In the genomic region with DNA sequence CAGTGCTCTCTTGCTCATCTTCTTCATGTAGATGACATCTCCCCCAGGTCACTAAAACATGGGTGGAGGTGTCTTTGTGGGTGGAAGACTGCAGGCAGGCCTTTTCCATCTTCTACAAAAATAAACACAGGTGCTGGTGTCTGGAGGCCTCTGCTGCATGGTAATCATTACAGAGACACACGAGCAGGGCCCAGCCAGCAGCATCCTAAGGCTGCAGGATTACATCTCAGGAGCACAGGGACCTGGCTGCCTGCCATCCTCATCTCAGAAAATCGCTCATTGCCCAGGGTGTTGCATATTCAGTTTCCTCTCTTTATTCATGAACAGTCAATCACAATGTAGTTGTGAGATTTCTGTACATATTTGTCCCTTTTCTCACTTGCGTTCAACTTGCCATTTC, we compare ENCODE assay signal across 15 mouse cellular contexts. TPM values are rescaled to one million over a fixed set of nuclear protein-coding genes. Genes with fewer than 3 reads are reported as not detected.
DNase-seq lines count a peak whose midpoint lies in the region; ATAC-seq and TF ChIP-seq lines count a peak whose summit lies in the region.
"Had no signal": no experiment of that assay in that cellular context is flagged by ENCODE, and none has a peak within 500 bp of the region (broad histone marks: within the 10 kb centered on the region; RNA-seq: fewer than 3 reads in every experiment).

No protein-coding gene starts in this region.

- ATAC-seq in embryonic facial prominence, embryonic 12.5 days (ENCODE audit: insufficient number of reproducible peaks, insufficient read depth, low FRiP score, low TSS enrichment) = peak; percentile 35; the same call in 1 of the 2 replicates
- no peak for ATAC-seq in midbrain, postnatal 0 days (ENCODE audit: low FRiP score)
- ATAC-seq: CD4-positive, CD25-positive, alpha-beta regulatory T cell, adult 4 months; liver, embryonic 12.5 days had no signal

- WGBS in embryonic facial prominence, embryonic 12.5 days = 35% methylated on average over 3 of the region's 3 CpGs
- WGBS in midbrain, postnatal 0 days = 47% methylated on average over 3 of the region's 3 CpGs

- no peak overlapping the region for H3K9ac ChIP-seq in embryonic facial prominence, embryonic 12.5 days
- no peak overlapping the region for H3K9ac ChIP-seq in midbrain, postnatal 0 days (replicated peaks; ENCODE audit: low read length, poor library complexity, severe bottlenecking)
- H3K9ac ChIP-seq: liver, embryonic 12.5 days had no signal

- H3K36me3 ChIP-seq in embryonic facial prominence, embryonic 12.5 days = no peaks in the 10 kb centered on the region
- H3K36me3 ChIP-seq in midbrain, postnatal 0 days (ENCODE audit: insufficient read depth, low read length) = no peaks in the 10 kb centered on the region
- H3K36me3 ChIP-seq: liver, embryonic 12.5 days had no signal

- TF ChIP-seq CTCF in midbrain, postnatal 0 days (IDR thresholded peaks at IDR 0.05) = no peak

- peak; percentile 7 for DNase-seq in gastrocnemius, postnatal 10 days
- DNase-seq in gastrocnemius, adult 8-10 months (ENCODE audit: low spot score in 2 of 2) = no peak
- peak; percentile 30 to 33 for DNase-seq in left cerebral cortex, adult 18-20 months (ENCODE audit: low spot score in 2 of 2)
- no peak for DNase-seq in left cerebral cortex, adult 8-10 months (ENCODE audit: low spot score in 2 of 2)
- DNase-seq in midbrain, postnatal 0 days (ENCODE audit: low spot score) = peak; percentile 21
- DNase-seq in heart, postnatal 10 days = no peak
- no peak for DNase-seq in adrenal gland, adult (ENCODE audit: inconsistent age in 2 of 2, low spot score in 1 of 2)
- DNase-seq: adrenal gland, postnatal 10 days; cerebellum, adult 18-20 months; gastrocnemius, postnatal 25 days; lung, postnatal 36 days; thymus, postnatal 36 days had no signal

- intact Hi-C loops in heart, postnatal 10 days (cut with DNase I) = no loop called here

- H3K4me3 ChIP-seq in embryonic facial prominence, embryonic 12.5 days = no peak overlapping the region
- H3K4me3 ChIP-seq in midbrain, postnatal 0 days (ENCODE audit: low read depth, low read length) = no peak overlapping the region
- H3K4me3 ChIP-seq: liver, embryonic 12.5 days had no signal

- no peaks in the 10 kb centered on the region; the same call in 1 of the 2 replicates for H3K4me1 ChIP-seq in embryonic facial prominence, embryonic 12.5 days
- no peaks in the 10 kb centered on the region for H3K4me1 ChIP-seq in midbrain, postnatal 0 days (ENCODE audit: insufficient read depth, low read length)
- H3K4me1 ChIP-seq: liver, embryonic 12.5 days had no signal

- H3K4me2 ChIP-seq in embryonic facial prominence, embryonic 12.5 days (replicated peaks) = no peak overlapping the region
- no peak overlapping the region for H3K4me2 ChIP-seq in midbrain, postnatal 0 days (ENCODE audit: low read depth, low read length, poor library complexity, severe bottlenecking)
- H3K4me2 ChIP-seq: liver, embryonic 12.5 days had no signal

- no peaks in the 10 kb centered on the region for H3K27me3 ChIP-seq in embryonic facial prominence, embryonic 12.5 days
- H3K27me3 ChIP-seq in midbrain, postnatal 0 days (ENCODE audit: insufficient read depth, low read length) = no peaks in the 10 kb centered on the region
- H3K27me3 ChIP-seq: liver, embryonic 12.5 days had no signal

- H3K9me3 ChIP-seq in embryonic facial prominence, embryonic 12.5 days = no peaks in the 10 kb centered on the region
- H3K9me3 ChIP-seq in midbrain, postnatal 0 days (ENCODE audit: low read length) = no peaks in the 10 kb centered on the region
- H3K9me3 ChIP-seq: liver, embryonic 12.5 days had no signal

- no peak overlapping the region for H3K27ac ChIP-seq in embryonic facial prominence, embryonic 12.5 days
- H3K27ac ChIP-seq in midbrain, postnatal 0 days (ENCODE audit: low read depth, low read length) = no peak overlapping the region
- H3K27ac ChIP-seq: liver, embryonic 12.5 days had no signal

RNA-seq across cellular contexts. Expression of gene Cobl, which starts 56.5 kb away (rescaled TPM):
- total RNA-seq in gastrocnemius, postnatal 10 days (2021) = 100 to 1,000 TPM; 127 to 138 TPM
- 100 to 1,000 TPM; 116 to 159 (median 133) TPM for total RNA-seq in gastrocnemius, adult 8-10 months (2022)
- 100 to 1,000 TPM; 127 to 128 TPM for total RNA-seq in left cerebral cortex, adult 18-20 months (2021)
- 100 to 1,000 TPM in 1 of 4 experiments, 10 to 100 TPM in 3; 79.5 to 112 (median 82.9) TPM for total RNA-seq in left cerebral cortex, adult 8-10 months (2022)
- polyA plus RNA-seq in embryonic facial prominence, embryonic 12.5 days (2016; fragmentation: Nextera tagmentation; extraction: Ambion mirVana) = 5.4 and 5.8 TPM in 2 replicates
- 24.5 and 29.0 TPM in 2 replicates for total RNA-seq in midbrain, postnatal 0 days (2014; rRNA removed)
- polyA plus RNA-seq in midbrain, postnatal 0 days (2015; fragmentation: Nextera tagmentation; extraction: Ambion mirVana) = 14.2 and 17.2 TPM in 2 replicates
- 10 to 100 TPM; 26.4 to 38.5 TPM for total RNA-seq in heart, postnatal 10 days (2021)

Comparison
In these comparisons a context has a peak if more than half of its experiments do, and no peak if none do; other contexts are left out.
1. DNase-seq: peak in gastrocnemius, postnatal 10 days (single experiment), left cerebral cortex, adult 18-20 months (2 of 2) and midbrain, postnatal 0 days (single experiment); none in gastrocnemius, adult 8-10 months (0 of 2), left cerebral cortex, adult 8-10 months (0 of 2), heart, postnatal 10 days (0 of 2) and adrenal gland, adult (0 of 2).